ENCODE assay signal across 8 mouse cellular contexts in the genomic region with DNA sequence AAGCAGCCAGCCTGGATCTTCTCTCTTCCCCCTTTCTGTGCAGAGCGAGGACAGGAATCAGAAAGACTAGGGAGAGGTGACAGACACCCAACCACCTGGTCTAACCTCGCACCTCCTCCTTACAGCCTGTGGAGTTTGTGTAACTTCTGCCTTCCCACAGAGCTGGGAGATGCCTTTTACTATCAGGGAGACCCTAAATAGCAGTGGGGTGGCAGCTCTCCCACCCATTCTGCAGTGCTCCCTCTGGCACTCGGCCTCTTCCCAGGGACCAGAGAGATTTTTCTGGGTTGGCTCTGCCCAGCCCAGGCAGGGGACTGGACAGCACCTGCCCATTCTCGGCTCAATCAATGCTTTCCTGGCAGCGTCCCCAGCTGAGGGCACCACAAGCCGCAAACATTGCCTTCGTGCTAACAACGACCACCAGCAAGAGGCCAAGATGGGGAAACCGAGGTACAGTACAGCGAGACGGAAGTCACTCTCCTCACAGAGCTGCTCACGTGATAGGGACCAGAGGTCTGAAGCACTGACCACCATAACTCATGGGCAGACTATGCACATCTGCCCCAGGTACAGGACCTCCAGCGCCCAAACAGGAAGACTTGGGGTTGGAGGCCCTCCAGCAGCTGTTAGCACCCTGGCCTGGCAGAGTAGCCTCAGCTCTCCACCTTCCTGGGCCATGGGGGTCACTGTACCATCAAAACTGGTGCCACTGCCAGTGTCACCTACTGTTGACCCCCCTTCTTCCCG. TPM values are rescaled to one million over a fixed set of nuclear protein-coding genes. Genes with fewer than 3 reads are reported as not detected.
DNase-seq lines count a peak whose midpoint lies in the region; ATAC-seq and TF ChIP-seq lines count a peak whose summit lies in the region.

No protein-coding gene starts in this region.

- ATAC-seq in forebrain, embryonic 12.5 days (ENCODE audit: low FRiP score), result peak; percentile 4; the same call in 1 of the 2 replicates
- no peak for ATAC-seq in neural tube, embryonic 15.5 days (ENCODE audit: low FRiP score)

- no peak for TF ChIP-seq POLR2A in kidney, adult 2 months (IDR thresholded peaks at IDR 0.05; ENCODE audit: low read depth, low read length)

- H3K27ac ChIP-seq in kidney, adult 2 months (ENCODE audit: insufficient read depth, low read depth, low read length), result peak overlapping the region; percentile 78
- peak overlapping the region; percentile 64 for H3K27ac ChIP-seq in forebrain, embryonic 12.5 days
- peak overlapping the region; percentile 84 for H3K27ac ChIP-seq in limb, embryonic 10.5 days
- peak overlapping the region; percentile 68 for H3K27ac ChIP-seq in neural tube, embryonic 15.5 days (replicated peaks)

- 52% methylated on average over 14 of the region's 14 CpGs for WGBS in kidney, adult 2 months
- 73% methylated on average over 14 of the region's 14 CpGs for WGBS in forebrain, embryonic 12.5 days
- 69% methylated on average over 14 of the region's 14 CpGs for WGBS in limb, embryonic 10.5 days
- WGBS in neural tube, embryonic 15.5 days, result 55% methylated on average over 14 of the region's 14 CpGs

- no peaks in the 10 kb centered on the region for H3K27me3 ChIP-seq in kidney, adult 2 months (replicated peaks; ENCODE audit: control insufficient read depth, insufficient read depth, low read length)
- no peaks in the 10 kb centered on the region for H3K27me3 ChIP-seq in forebrain, embryonic 12.5 days
- H3K27me3 ChIP-seq in limb, embryonic 10.5 days (ENCODE audit: low read depth, poor library complexity, severe bottlenecking), result peaks cover 9% of the 10 kb centered on the region; the same call in 1 of the 2 replicates
- H3K27me3 ChIP-seq in neural tube, embryonic 15.5 days (replicated peaks), result no peaks in the 10 kb centered on the region

- H3K4me1 ChIP-seq in kidney, adult 2 months (ENCODE audit: control insufficient read depth, insufficient read depth, low read length), result peaks cover 61% of the 10 kb centered on the region
- peaks cover 62% of the 10 kb centered on the region for H3K4me1 ChIP-seq in forebrain, embryonic 12.5 days
- H3K4me1 ChIP-seq in limb, embryonic 10.5 days, result peaks cover 87% of the 10 kb centered on the region
- H3K4me1 ChIP-seq in neural tube, embryonic 15.5 days, result peaks cover 87% of the 10 kb centered on the region

- H3K9ac ChIP-seq in forebrain, embryonic 12.5 days, result 0 out of 2 replicates have a peak overlapping the region, but pooled peaks have one; percentile 33
- H3K9ac ChIP-seq in neural tube, embryonic 15.5 days (replicated peaks), result no peak overlapping the region; the same call in 1 of the 2 replicates

- H3K9me3 ChIP-seq in forebrain, embryonic 12.5 days, result no peaks in the 10 kb centered on the region
- no peaks in the 10 kb centered on the region for H3K9me3 ChIP-seq in limb, embryonic 10.5 days (replicated peaks)
- H3K9me3 ChIP-seq in neural tube, embryonic 15.5 days (replicated peaks), result no peaks in the 10 kb centered on the region

- no peaks in the 10 kb centered on the region for H3K36me3 ChIP-seq in kidney, adult 2 months (ENCODE audit: control insufficient read depth, insufficient read depth, low read length)
- peaks cover 22% of the 10 kb centered on the region for H3K36me3 ChIP-seq in forebrain, embryonic 12.5 days (replicated peaks)
- peaks cover 8% of the 10 kb centered on the region for H3K36me3 ChIP-seq in limb, embryonic 10.5 days
- peaks cover 13% of the 10 kb centered on the region; the same call in 1 of the 2 replicates for H3K36me3 ChIP-seq in neural tube, embryonic 15.5 days

- no peak for TF ChIP-seq CTCF in kidney, adult 2 months (conservative IDR thresholded peaks at IDR 0.05; ENCODE audit: insufficient read depth, insufficient read length, low read depth, low read length)

- no peak overlapping the region for H3K4me3 ChIP-seq in kidney, adult 2 months (ENCODE audit: insufficient read depth, low read depth, low read length)
- peak overlapping the region; percentile 16; the same call in 1 of the 2 replicates for H3K4me3 ChIP-seq in forebrain, embryonic 12.5 days (replicated peaks)
- peak overlapping the region; percentile 50 for H3K4me3 ChIP-seq in limb, embryonic 10.5 days
- H3K4me3 ChIP-seq in neural tube, embryonic 15.5 days (replicated peaks), result no peak overlapping the region

- peak overlapping the region; percentile 40 for H3K4me2 ChIP-seq in forebrain, embryonic 12.5 days
- peak overlapping the region; percentile 46 for H3K4me2 ChIP-seq in neural tube, embryonic 15.5 days

- DNase-seq in kidney, adult 2 months, result peak; percentile 20
- no peak for DNase-seq in kidney, postnatal 14 days
- peak; percentile 88 for DNase-seq in brain, adult 2 months (ENCODE audit: low read depth, low spot score)
- DNase-seq in limb, embryonic 10.5 days (ENCODE audit: low spot score), result no peak
- DNase-seq in spleen, adult 12 weeks (ENCODE audit: low spot score), result no peak
- no peak for DNase-seq in thymus, postnatal 25 days

RNA-seq across cellular contexts. Expression of a gene that starts 10.5 kb away (rescaled TPM):
- polyA plus RNA-seq in kidney, adult 2 months (2012; rRNA removed), result 69.2 TPM in 2 replicates
- polyA plus RNA-seq in forebrain, embryonic 12.5 days (2016; fragmentation: Nextera tagmentation; extraction: Ambion mirVana), result 68.8 and 70.6 TPM in 2 replicates
- 36.4 and 50.2 TPM in 2 replicates for polyA plus RNA-seq in limb, embryonic 10.5 days (2016; fragmentation: Nextera tagmentation; extraction: Ambion mirVana)
- 74.0 and 77.4 TPM in 2 replicates for polyA plus RNA-seq in neural tube, embryonic 15.5 days (2015; fragmentation: Nextera tagmentation; extraction: Ambion mirVana)

RNA-seq across cellular contexts. Expression of a gene that starts 29.3 kb away (rescaled TPM):
- polyA plus RNA-seq in kidney, adult 2 months (2012; rRNA removed), result 0.41 and 0.81 TPM in 2 replicates
- polyA plus RNA-seq in forebrain, embryonic 12.5 days (2016; fragmentation: Nextera tagmentation; extraction: Ambion mirVana), result 18.5 and 19.4 TPM in 2 replicates
- polyA plus RNA-seq in limb, embryonic 10.5 days (2016; fragmentation: Nextera tagmentation; extraction: Ambion mirVana), result 33.4 and 35.7 TPM in 2 replicates
- 2.2 and 5.1 TPM in 2 replicates for polyA plus RNA-seq in neural tube, embryonic 15.5 days (2015; fragmentation: Nextera tagmentation; extraction: Ambion mirVana)

RNA-seq across cellular contexts. Expression of a gene that starts 30.0 kb away (rescaled TPM):
- polyA plus RNA-seq in kidney, adult 2 months (2012; rRNA removed), result 127 and 138 TPM in 2 replicates
- polyA plus RNA-seq in forebrain, embryonic 12.5 days (2016; fragmentation: Nextera tagmentation; extraction: Ambion mirVana), result 26.6 and 28.3 TPM in 2 replicates
- polyA plus RNA-seq in limb, embryonic 10.5 days (2016; fragmentation: Nextera tagmentation; extraction: Ambion mirVana), result 41.4 and 41.6 TPM in 2 replicates
- polyA plus RNA-seq in neural tube, embryonic 15.5 days (2015; fragmentation: Nextera tagmentation; extraction: Ambion mirVana), result 40.4 and 42.0 TPM in 2 replicates

RNA-seq across cellular contexts. Expression of a gene that starts 34.3 kb away (rescaled TPM):
- polyA plus RNA-seq in kidney, adult 2 months (2012; rRNA removed), result 33.0 and 39.6 TPM in 2 replicates
- polyA plus RNA-seq in forebrain, embryonic 12.5 days (2016; fragmentation: Nextera tagmentation; extraction: Ambion mirVana), result 136 and 139 TPM in 2 replicates
- polyA plus RNA-seq in limb, embryonic 10.5 days (2016; fragmentation: Nextera tagmentation; extraction: Ambion mirVana), result 125 and 146 TPM in 2 replicates
- 111 and 121 TPM in 2 replicates for polyA plus RNA-seq in neural tube, embryonic 15.5 days (2015; fragmentation: Nextera tagmentation; extraction: Ambion mirVana)

RNA-seq across cellular contexts. Expression of a gene that starts 49.1 kb away (rescaled TPM):
- polyA plus RNA-seq in kidney, adult 2 months (2012; rRNA removed), result 0.10 and 0.70 TPM in 2 replicates
- not detected in 2 replicates for polyA plus RNA-seq in forebrain, embryonic 12.5 days (2016; fragmentation: Nextera tagmentation; extraction: Ambion mirVana)
- 0.06 and 0.08 TPM in 2 replicates for polyA plus RNA-seq in limb, embryonic 10.5 days (2016; fragmentation: Nextera tagmentation; extraction: Ambion mirVana)
- polyA plus RNA-seq in neural tube, embryonic 15.5 days (2015; fragmentation: Nextera tagmentation; extraction: Ambion mirVana), result 0.10 and 0.12 TPM in 2 replicates

Comparison
In these comparisons a context has a peak if more than half of its experiments do, and no peak if none do; other contexts are left out.
1. DNase-seq: peak in kidney, adult 2 months (single experiment) and brain, adult 2 months (single experiment); none in kidney, postnatal 14 days (single experiment), limb, embryonic 10.5 days (single experiment), spleen, adult 12 weeks (single experiment) and thymus, postnatal 25 days (single experiment).
2. H3K4me3 ChIP-seq: peak in forebrain, embryonic 12.5 days (single experiment) and limb, embryonic 10.5 days (single experiment); none in kidney, adult 2 months (single experiment) and neural tube, embryonic 15.5 days (single experiment).
3. Peak in every context shown above with its lines, with median percentiles within 50 percentile points of each other: H3K27ac ChIP-seq.